Mouse (Mus musculus) liver, embryonic 16.5 days (tissue): ENCODE measurements at regions not wholly inside any gene's neighbourhood (a gene's known extent, or its start where the extent isn't known, plus 50 kb on each side); places are given as distances from the start of the nearest gene placed in this dataset.

Experiments
- ATAC-seq: fragments of 200-750 bp; cut with Nextera tagmentation; 2 replicates; pipeline ENCODE4 v1.8.0; 2017; ENCODE audit warnings: low read depth, mild to moderate bottlenecking, moderate number of reproducible peaks, moderate library complexity
- H3K27ac ChIP-seq: fragments of 300-500 bp; sonication (generic); 2 replicates; pipeline ENCODE4 v1.5.1; 2014; ENCODE audit warnings: mild to moderate bottlenecking, low read length
- H3K27me3 ChIP-seq: fragments of 300-500 bp; sonication (generic); 2 replicates; pipeline ENCODE4 v1.6.1; 2014; ENCODE audit warnings: low read depth, low read length, mixed read lengths; ENCODE audit not compliant: control insufficient read depth, insufficient read depth
- H3K36me3 ChIP-seq: fragments of 300-500 bp; sonication (generic); 2 replicates; pipeline ENCODE4 v1.6.1; 2014; ENCODE audit warnings: mild to moderate bottlenecking; ENCODE audit not compliant: control insufficient read depth, insufficient read depth
- H3K4me1 ChIP-seq: fragments of 300-500 bp; sonication (generic); 2 replicates; pipeline ENCODE4 v1.6.1; 2014; ENCODE audit warnings: low read depth, low read length, mixed read lengths; ENCODE audit not compliant: control insufficient read depth
- H3K4me2 ChIP-seq: fragments of 300-500 bp; sonication (generic); 2 replicates; pipeline ENCODE4 v1.6.1; 2014; ENCODE audit warnings: low read depth, low read length, mixed read lengths
- H3K4me3 ChIP-seq: fragments of 300-500 bp; sonication (generic); 2 replicates; pipeline ENCODE4 v1.5.1; 2014; ENCODE audit warnings: low read depth, mild to moderate bottlenecking, low read length
- H3K9ac ChIP-seq: fragments of 300-500 bp; sonication (generic); 2 replicates; pipeline ENCODE4 v1.6.1; 2014; ENCODE audit warnings: low read depth, low read length
- H3K9me3 ChIP-seq: fragments of 300-500 bp; sonication (generic); replicated peaks from 2 replicates; pipeline ENCODE4 v1.6.1; 2016; ENCODE audit warnings: low read length; ENCODE audit not compliant: control insufficient read depth
- WGBS: fragments of 180-500 bp; shearing (Covaris S2); extraction: QIAGEN DNeasy Blood & Tissue Kit; methylation state at CpG from one replicate; pipeline ENCODE4 v1.1.7; 2014; ENCODE audit not compliant: insufficient replicate concordance; 5-methylcytosine and 5-hydroxymethylcytosine counted together

DNA sequence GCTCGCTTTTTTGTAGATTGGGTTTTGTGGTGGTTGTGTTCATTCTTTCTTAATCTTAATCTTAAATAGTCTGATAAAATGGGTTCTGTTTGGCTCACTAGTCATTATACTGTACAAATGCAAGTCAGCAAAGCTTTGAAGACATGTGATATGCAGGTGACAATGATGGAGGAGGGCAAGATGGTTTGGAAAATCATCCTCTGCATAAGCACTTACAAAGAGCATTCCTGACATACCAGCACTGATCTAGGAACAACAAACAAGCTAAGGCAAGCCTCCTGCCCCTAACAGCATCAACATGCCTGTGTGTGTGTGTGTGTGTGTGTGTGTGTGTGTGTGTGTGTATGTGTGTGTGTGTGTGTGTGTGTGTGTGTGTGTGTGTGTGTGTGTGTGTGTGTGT lies 514.3 kb downstream of the Tmem38b start:
- ATAC-seq: no peak
- 64% methylated on average over 1 of the region's 1 CpGs for WGBS

DNA sequence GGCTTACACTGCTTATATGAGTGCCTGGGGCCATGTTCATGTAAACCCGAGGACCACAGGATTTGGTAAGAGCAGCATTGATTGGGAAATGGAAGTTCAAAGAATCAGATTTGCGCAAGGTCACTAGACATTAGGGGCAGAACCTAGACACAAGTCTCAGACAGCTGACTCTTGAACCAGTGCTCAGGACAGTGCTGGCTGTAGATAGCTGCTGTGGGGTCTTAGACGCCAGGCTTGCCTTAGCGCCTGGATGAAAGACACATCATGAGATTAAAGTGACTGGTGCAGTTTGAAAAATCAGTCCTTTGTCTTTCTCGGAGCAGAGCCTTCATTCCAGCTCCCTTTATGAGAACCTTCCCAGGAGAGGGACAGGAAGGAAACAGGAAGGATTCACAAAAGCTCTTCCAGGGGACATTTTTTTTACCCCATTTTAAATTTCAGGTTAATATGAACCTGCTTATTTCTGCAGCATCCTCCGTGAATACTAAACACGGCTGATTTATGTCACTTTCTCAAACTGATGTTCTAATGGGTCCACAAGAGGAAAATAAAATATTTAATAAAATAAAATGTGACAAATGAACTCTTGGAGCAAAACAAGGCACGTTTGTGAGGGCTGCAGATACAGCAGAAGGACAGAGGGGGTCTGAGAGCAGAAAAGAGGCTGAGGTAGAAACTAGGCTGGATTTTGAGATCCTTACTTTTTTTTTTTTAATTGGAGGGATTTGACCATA lies 528.0 kb downstream of the Tmem38b start:
- no peak overlapping the region for H3K4me2 ChIP-seq
- WGBS: 64% methylated on average over 8 of the region's 8 CpGs
- H3K27me3 ChIP-seq: no peaks in the 10 kb centered on the region
- no peak overlapping the region for H3K4me3 ChIP-seq
- no peaks in the 10 kb centered on the region for H3K36me3 ChIP-seq
- ATAC-seq: no peak
- no peak overlapping the region for H3K27ac ChIP-seq
- no peaks in the 10 kb centered on the region for H3K9me3 ChIP-seq
- no peaks in the 10 kb centered on the region for H3K4me1 ChIP-seq
- no peak overlapping the region for H3K9ac ChIP-seq

More for the DNA sequence above, 514.3 kb downstream of the Tmem38b start:
- H3K4me3 ChIP-seq: no peak overlapping the region
- no peak overlapping the region for H3K9ac ChIP-seq
- H3K27ac ChIP-seq: no peak overlapping the region
- H3K36me3 ChIP-seq: no peaks in the 10 kb centered on the region
- no peaks in the 10 kb centered on the region for H3K9me3 ChIP-seq
- no peaks in the 10 kb centered on the region for H3K27me3 ChIP-seq
- H3K4me1 ChIP-seq: no peaks in the 10 kb centered on the region
- no peak overlapping the region for H3K4me2 ChIP-seq

DNA sequence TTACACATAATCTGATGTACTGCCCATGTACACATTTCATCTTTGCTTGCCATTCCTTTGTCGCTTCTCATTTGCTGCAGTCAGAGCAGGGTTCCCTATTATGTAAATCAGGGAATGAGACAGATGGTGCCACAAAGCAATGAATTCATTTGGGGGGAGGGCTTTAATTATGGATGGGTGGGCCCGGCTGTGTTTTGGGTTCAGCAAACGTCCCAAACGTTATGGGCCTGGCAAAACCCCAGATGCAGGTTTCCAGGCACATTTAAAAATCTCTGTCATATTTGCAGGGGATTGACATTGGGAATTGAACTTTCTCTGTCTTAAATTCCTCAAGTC lies 528.5 kb downstream of the Tmem38b start:
- no peaks in the 10 kb centered on the region for H3K36me3 ChIP-seq
- ATAC-seq: no peak
- H3K27ac ChIP-seq: no peak overlapping the region
- H3K27me3 ChIP-seq: no peaks in the 10 kb centered on the region
- no peaks in the 10 kb centered on the region for H3K4me1 ChIP-seq
- no peak overlapping the region for H3K4me2 ChIP-seq
- H3K4me3 ChIP-seq: no peak overlapping the region
- H3K9me3 ChIP-seq: no peaks in the 10 kb centered on the region
- H3K9ac ChIP-seq: no peak overlapping the region
- 60% methylated on average over 4 of the region's 4 CpGs for WGBS

DNA sequence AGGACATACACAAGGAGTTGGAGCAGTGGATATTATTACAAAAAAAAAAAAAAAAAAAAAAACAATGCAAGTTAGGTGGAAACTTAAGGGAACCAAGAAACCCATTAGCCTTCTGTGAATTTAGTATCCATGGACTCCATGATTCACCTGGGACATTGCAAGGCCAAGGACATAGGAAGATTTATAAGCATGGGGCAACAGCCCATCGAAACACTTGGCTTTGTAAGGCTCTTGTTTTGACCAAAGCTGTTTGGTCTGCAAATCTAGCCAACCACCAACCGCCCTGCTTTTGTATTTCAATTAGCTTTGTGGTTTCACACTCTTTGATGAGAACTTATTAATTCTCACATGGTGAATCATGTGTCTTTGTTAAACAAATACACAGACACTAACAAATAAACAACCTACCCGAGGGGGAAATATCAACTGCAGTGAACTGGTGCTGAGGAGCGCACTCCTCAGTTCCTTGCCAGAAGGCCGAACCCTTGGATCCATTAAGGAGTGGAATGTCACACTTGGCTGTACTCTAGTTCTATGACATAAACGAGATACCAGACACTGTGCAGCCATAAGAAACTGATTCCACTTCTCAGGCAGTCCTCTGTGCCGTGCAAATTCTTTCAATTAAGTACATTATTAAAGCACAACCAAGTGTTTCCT lies 529.7 kb downstream of the Tmem38b start:
- H3K9me3 ChIP-seq: no peaks in the 10 kb centered on the region
- no peak overlapping the region for H3K9ac ChIP-seq
- no peaks in the 10 kb centered on the region for H3K27me3 ChIP-seq
- no peak overlapping the region for H3K27ac ChIP-seq
- H3K36me3 ChIP-seq: no peaks in the 10 kb centered on the region
- 58% methylated on average over 7 of the region's 7 CpGs for WGBS
- no peaks in the 10 kb centered on the region for H3K4me1 ChIP-seq
- H3K4me3 ChIP-seq: no peak overlapping the region
- H3K4me2 ChIP-seq: no peak overlapping the region
- ATAC-seq: no peak

DNA sequence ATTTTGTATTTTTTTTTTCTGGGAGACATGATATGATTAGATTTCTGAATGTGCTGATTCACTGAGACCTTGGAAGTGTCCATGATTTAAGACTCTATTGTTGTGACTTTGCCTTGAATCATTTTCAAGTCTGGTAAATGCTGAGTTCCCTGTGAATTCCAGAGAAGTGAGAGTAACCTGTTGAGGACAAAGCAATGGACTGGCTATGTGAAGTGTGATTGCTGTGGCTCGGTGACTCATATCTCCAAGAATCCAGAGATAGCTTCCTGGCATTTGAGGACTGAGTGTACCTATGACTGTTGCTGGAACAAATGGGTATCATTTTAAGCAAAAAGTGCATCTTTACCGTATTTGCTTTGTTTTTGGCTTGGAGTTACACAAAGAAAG lies 530.2 kb downstream of the Tmem38b start:
- H3K27me3 ChIP-seq: no peaks in the 10 kb centered on the region
- no peak for ATAC-seq
- 72% methylated on average over 2 of the region's 2 CpGs for WGBS
- no peak overlapping the region for H3K4me2 ChIP-seq
- no peaks in the 10 kb centered on the region for H3K9me3 ChIP-seq
- no peak overlapping the region for H3K4me3 ChIP-seq
- H3K9ac ChIP-seq: no peak overlapping the region
- H3K4me1 ChIP-seq: no peaks in the 10 kb centered on the region
- no peaks in the 10 kb centered on the region for H3K36me3 ChIP-seq
- H3K27ac ChIP-seq: no peak overlapping the region

DNA sequence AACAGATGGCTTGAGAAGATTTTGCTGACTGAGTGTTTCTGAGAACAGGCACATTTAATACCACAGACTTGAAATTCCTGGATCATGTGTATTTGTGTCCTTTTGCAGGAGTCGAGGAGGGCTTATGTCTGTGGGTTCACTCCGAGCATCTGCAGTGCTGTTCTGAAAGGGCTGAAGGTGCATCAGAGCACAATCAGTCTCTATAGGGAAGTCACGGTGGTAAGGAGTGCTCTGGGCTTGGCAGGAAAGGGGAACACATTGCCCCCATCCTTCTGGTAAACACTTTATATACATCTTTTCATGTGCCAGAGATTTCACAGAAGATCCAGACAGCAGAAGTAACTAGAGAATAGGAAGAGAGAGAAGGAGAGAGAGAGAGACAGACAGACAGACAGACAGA lies 545.1 kb downstream of the Tmem38b start:
- no peak overlapping the region for H3K9ac ChIP-seq
- WGBS: 43% methylated on average over 3 of the region's 3 CpGs
- no peaks in the 10 kb centered on the region for H3K4me1 ChIP-seq
- H3K36me3 ChIP-seq: no peaks in the 10 kb centered on the region
- no peaks in the 10 kb centered on the region for H3K27me3 ChIP-seq
- no peak for ATAC-seq
- H3K4me3 ChIP-seq: no peak overlapping the region
- no peaks in the 10 kb centered on the region for H3K9me3 ChIP-seq
- H3K27ac ChIP-seq: no peak overlapping the region
- no peak overlapping the region for H3K4me2 ChIP-seq

DNA sequence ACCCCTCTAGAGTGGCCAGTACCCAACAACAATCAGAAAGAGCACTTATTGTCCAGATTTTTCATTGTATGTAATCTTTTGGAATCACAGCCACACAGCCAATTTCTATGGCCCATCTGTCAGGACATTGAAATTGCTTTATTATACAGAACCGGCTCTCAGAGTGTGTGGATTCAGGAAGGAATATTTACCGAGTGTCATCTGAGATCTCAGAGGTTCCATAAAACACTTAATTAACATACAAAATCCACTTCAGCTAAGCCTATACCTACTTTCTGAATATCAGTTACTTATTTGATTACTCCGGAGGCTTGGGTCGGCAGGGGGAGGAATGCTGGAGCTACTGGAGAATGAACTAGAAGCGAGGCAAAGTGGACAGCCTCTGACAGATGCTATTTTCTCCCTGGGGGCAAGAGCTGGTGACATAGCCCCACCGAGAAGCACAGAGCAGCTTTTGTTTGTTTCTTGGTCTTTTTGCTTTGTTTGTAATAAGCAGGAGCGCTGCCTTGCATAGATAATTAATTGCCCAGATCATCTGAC lies 545.6 kb downstream of the Tmem38b start:
- 62% methylated on average over 7 of the region's 7 CpGs for WGBS
- no peaks in the 10 kb centered on the region for H3K9me3 ChIP-seq
- no peak for ATAC-seq

DNA sequence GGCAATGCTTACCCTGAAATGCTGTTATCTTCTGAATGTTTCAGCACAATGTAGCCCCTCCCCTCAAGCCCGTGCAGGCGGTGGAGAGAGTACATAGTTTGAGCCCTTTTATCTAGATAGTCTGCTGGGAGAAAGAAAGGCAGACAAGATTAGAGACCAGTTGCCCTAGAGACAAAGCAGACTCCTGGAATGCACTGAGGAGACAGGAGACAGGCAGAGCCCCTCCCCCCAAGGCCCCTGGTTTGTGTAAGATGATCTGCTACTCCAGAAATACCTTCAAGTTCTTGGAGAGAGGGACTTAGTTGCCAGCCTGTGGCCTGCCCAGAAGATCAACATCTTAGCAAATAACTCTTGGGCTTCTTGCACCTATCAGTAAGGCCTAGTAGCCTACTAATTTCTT lies 547.8 kb downstream of the Tmem38b start:
- peak; percentile 27; the same call in 1 of the 2 replicates for ATAC-seq
- 0% methylated on average over 2 of the region's 2 CpGs for WGBS

More for the DNA sequence above, 545.6 kb downstream of the Tmem38b start:
- H3K4me2 ChIP-seq: no peak overlapping the region
- no peaks in the 10 kb centered on the region for H3K36me3 ChIP-seq
- no peak overlapping the region for H3K4me3 ChIP-seq
- no peak overlapping the region for H3K27ac ChIP-seq
- H3K27me3 ChIP-seq: no peaks in the 10 kb centered on the region
- no peaks in the 10 kb centered on the region for H3K4me1 ChIP-seq
- H3K9ac ChIP-seq: no peak overlapping the region

DNA sequence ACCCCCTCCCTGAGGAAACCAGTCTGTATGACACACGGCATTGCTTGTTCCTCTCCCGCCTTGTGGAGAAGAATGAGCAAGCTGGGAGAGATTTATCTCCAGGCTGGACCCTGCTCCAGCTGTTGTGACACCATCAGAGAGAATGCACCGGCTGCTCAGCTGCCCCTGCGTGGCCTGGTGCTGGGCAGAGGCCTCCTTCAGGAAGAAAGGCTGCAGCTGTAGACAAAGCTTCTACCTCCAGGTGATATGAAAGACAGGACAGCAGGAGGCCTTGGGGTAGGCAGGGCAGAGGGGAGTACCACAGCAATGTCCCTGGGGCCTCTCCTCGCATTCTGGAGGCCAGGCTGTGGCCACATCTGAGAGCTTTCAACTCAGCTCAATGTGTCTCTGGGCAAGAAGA lies 548.6 kb downstream of the Tmem38b start:
- Histone ChIP-seq H3K4me3 (no peak overlapping the region), H3K9ac (no peak overlapping the region), H3K27me3 (no peaks in the 10 kb centered on the region), H3K27ac (no peak overlapping the region), H3K4me1 (no peaks in the 10 kb centered on the region), H3K36me3 (no peaks in the 10 kb centered on the region), H3K4me2 (no peak overlapping the region), H3K9me3 (no peaks in the 10 kb centered on the region)
- ATAC-seq: no peak
- WGBS: 41% methylated on average over 5 of the region's 5 CpGs

More for the DNA sequence above, 547.8 kb downstream of the Tmem38b start:
- Histone ChIP-seq H3K9me3 (no peaks in the 10 kb centered on the region), H3K27me3 (no peaks in the 10 kb centered on the region), H3K4me1 (no peaks in the 10 kb centered on the region), H3K4me2 (no peak overlapping the region), H3K4me3 (no peak overlapping the region), H3K9ac (no peak overlapping the region), H3K27ac (no peak overlapping the region), H3K36me3 (no peaks in the 10 kb centered on the region)
